Mouse (Mus musculus) MEL-GATA-1-ER (cell line): ENCODE results near the gene Gspt1.
"Not testable (repeated sequence)": the region's sequence is repeated elsewhere in the genome, so short reads cannot be mapped to it uniquely, and the experiment has no call there.

Experiments
- DNase-seq: peaks from one replicate; pipeline ENCODE4 v3.0.0-alpha.2; 2012; ENCODE audit warnings: low read depth; ENCODE audit errors: extremely low read depth

Gspt1 gene

DNA sequence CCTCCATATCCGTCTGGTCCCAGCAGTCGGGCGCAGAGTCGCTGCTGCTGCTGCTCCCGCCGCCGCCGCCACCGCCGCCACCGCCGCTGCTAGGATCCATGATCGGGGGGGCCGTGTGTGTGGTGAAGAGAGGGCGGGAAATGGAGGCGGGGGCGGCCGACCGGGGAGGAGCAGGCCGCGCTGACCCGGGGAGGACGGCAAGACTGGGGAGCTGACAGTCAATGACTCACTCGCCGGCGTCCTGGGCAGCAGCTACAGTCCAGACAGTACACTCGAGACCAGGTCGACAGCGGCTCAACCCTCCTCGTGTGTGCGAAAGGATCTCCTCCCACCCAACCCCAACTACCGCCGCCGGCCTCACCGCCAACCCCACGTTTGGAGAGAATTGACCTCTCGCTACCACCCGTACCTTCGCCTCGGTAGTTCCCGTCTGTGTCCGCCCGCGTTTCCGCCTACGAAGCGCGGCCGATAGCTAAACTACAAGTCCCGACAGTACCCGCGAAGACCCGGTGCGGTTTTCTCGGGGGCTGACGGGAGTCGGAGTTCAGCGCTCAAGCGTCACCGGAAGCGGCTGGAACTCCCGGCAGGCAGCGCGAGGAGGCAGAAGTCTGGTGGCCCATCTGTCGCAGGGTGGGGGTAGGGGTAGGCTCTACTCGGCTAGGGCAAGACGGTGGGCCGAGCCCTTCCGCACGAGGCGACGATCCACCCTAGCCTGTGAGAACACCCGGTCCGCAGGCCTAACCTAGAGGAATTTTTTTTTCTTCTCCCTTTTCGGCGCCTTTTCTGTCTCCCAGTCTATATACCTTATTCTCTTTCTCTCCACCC, at the start of gene Gspt1:
Gene Gspt1, minus strand, starts transcription at position 428 of the 825 bp plus-strand sequence.
- peak; percentile 93 for DNase-seq

DNA sequence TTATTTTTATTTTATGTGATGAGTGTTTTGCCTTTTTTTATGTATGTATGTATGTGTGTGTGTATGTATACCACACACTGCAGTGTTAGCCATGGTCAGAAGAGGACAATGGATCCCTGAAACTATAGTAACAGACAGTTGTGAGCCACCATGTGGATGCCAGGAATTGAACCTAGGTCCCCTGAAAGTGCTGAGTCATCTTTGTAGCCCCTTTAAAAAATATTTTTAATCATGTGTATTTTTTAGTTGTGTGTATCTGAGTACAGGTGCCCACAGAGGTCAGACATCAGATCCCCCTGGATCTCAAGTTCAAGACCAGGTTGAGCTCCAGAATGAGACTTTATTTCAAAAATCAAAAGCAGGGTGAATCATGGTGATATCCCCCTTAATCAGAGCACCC, 49.6 kb upstream of the Gspt1 start:
- DNase-seq: no peak

DNA sequence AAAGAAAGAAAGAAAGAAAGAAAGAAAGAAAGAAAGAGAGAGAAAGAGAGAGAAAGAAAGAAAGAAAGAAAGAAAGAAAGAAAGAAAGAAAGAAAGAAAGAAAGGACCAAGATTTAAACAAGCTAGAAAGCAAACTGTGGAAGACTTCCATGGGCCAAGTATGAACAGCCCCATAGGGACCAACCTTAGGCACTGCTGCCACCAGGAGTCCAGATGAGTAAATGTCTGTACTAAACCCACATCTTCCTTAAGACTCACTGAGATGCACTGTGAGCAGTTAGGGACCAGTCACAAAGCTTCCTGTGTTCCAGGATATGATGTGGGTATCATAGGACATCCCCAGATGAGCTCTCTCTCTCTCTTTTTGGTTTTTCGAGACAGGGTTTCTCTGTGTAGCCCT, 43.6 kb upstream of the Gspt1 start:
- DNase-seq: not testable (repeated sequence)

DNA sequence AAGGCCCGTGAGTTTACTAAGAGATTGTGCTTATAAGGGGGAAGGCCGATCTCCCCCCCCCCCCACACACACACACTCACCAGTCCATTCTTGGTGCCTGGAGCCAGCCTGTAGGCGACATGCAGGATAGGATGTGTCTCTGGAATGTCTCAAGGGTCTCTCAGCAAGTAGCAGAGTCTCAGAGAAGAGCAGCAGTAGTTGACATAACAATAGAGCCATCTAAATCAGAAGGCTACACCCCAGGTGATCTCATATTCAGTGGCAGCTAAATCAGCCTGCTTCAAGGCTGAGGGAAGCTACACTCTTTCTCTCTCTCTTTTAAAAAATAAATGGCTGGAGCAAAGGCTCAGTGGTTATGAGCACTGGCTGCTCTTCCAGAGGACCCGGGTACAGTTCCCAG, 41.5 kb upstream of the Gspt1 start:
- DNase-seq: not testable (repeated sequence)

DNA sequence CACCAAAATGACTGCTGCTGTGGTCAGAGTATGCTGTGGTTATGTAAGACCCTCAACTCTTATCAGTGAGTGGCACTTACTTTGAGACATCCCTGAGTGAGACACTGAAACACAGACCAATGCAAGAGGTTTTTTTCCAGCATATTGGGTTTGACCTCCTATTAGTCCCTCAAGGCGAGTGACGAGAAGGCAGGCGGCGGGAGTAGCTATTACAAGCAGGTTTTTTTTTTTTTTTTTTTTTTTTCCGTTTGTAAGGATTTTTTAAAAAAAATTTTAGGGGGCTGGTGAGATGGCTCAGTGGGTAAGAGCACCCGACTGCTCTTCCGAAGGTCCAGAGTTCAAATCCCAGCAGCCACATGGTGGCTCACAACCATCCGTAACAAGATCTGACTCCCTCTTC, 34.7 kb upstream of the Gspt1 start:
- not testable (repeated sequence) for DNase-seq

DNA sequence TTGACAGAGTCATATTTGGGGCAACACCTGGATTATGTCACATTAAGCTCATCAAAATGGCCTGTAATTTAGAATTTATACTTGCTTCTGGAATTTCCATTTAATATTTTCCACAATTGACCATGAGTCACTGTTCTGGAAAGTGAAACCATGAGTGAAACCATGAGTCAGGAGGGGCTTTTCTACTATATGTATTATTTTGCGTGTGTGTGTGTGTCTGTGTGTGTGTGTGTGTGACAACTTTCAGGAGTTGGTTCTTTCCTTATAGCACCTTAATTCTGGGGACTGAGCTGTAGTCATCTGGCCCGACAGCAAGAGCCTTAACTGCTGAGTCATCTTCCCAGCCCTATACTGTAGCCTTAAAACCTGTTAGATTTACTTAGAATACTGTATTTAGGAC, 31.8 kb upstream of the Gspt1 start:
- DNase-seq: no peak

DNA sequence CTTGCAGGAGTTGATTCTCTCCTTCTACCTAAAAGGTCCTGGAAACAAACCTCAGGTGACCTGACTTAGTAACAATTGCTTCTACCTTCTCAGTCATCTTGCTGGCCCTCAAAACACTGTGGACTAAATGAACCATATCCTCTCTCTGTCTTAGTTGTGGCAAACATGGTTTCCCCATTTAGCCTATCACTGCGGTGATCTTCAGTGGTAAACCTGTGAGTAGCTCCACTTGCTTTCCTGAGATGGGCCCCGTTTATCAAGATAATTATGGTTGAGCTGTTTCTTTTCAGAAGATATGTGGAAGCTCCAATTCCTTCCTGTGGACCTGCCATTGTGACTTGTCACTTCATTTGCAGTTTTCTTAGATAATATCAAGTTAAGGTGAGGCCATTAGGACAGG, 30.8 kb upstream of the Gspt1 start:
- DNase-seq: no peak

DNA sequence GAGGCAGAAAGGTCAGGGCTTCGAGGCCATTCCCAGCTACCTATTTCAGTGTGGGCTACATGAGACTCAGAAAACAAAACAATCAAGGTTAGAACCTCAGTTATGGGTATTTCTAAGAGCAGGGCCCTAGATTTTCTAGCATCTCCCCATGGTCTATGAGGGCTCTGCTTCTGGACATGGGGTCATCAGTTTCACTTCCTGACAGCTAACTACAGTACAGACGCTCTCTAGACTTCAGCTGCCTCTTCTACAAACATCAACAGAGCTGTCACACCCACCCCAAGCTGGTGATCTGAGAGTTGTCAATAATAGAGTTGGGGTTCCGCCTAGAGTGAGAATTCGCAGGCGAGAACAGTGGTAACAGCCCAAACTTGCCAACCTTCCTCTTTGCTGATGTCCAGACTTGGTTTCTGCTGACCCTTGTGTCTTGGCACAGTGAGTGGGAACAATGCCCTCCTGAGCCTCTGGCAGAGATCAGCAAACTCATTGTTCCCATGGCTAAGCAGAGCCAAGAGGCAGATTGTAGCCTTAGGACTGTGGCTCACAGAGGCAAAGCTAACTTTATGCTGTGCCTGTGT, 28.6 kb upstream of the Gspt1 start:
- DNase-seq: no peak

DNA sequence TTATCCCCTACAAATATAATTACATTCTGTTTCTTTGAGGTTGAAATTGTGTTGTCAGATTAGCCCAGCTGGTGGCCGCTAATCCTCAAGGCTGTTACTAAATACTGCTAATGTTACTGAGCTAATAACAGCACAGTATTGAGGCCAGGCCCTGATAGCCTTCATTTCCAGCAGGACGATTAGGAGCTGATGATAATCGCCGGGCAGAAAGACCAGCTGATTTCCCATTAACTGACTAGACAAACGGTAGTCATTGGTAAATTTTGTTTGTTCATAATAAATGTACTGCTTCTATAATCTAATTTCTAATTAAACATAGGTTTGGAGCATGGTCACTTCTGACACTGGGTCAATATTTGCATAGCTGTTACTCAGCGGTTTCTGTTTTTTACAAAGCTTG, 24.7 kb upstream of the Gspt1 start:
- DNase-seq: no peak

DNA sequence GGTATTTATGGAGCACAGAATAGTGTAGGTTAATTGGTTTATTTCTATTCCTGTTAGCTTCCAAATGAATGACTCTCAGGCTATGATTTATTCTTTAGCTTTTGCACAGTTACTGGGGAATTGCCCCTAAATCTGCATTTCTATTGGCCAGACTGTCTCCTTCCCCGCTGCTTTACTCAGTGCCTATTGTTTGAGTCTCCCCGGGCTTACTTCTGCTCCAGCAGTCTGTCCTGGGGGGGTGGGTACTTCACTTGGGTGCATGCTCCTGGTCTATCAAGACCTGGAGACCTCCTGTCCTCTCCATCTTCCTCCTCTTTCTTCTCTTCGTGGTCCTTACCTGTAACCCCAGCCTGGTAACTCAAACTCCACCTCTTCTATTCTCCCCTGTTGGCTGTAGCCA, 22.8 kb upstream of the Gspt1 start:
- DNase-seq: no peak

DNA sequence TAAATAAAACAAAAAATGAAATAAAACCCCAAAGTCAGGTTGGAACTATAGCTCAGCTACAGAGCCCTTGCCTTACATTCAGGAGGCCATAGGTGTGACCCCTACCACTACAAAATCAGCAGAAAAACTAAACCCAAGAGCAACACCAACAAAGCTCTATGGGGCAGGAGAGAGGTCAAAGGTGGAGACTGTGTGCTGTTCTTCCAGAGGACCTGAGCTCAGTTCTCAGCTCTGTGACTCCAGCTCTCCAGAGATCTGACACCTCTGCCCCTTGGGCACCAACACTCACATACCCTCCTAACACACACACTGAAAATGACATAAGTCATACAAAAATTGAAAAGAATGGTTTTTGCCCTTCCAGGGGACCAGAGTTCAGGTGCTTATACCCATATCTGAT, 16.9 kb upstream of the Gspt1 start:
- DNase-seq: no peak

DNA sequence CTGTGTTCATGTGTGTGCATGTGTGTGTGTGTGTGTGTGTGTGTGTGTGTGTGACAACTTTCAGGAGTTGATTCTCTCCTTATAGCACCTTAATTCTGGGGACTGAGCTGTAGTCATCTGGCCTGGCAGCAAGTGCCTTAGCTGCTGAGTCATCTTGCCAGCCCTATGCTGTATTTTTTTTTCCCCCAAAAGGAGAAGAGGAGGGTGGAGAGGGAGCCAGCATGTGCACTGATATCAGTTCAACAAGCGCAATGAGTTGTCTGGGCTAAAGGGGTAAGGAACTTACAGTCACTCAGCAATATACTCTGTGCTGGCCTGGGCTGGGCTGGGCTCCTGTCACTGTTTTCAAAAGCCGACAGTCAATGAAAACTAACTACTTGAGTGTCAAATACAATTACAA, 16.5 kb upstream of the Gspt1 start:
- peak; percentile 90 for DNase-seq

DNA sequence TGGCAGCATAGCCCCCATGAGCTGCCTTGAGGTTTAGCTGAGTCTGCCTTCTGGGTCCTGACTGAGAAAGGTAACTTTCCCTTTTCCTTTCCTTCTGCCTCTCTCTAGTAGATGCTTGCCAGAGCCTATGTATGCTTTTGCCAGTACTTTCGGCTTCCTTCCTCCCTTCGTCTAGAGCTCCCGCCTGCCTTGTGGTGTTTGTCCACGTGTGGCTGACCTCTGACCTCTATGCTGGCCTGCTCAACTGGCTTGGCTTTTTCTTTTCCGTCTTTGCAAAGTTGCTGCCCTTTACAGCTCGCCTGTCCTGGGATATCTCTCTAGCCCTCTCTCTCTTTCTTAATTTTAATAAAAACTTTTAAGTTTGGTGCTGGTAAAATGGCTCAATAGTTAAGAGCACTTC, 15.7 kb upstream of the Gspt1 start:
- DNase-seq: no peak

DNA sequence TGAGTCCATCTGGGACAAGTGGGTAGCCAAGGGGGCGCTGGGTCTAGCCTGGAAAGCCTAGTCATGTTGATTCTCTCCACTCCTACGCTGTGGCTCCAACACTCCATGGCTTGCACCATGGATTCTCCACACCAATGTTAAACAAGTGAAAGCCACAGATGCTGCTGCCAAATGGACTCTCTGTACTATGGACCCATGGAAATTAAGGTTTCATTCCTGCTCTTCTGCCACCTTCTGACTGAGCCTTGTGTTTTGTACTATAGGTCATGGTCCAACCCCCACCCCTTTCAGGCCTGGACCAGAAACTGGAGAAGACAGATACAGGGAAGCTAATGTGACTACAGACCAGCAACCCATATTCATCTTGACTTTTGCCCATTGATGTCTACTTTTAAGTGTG, 12.4 kb upstream of the Gspt1 start:
- DNase-seq: no peak

DNA sequence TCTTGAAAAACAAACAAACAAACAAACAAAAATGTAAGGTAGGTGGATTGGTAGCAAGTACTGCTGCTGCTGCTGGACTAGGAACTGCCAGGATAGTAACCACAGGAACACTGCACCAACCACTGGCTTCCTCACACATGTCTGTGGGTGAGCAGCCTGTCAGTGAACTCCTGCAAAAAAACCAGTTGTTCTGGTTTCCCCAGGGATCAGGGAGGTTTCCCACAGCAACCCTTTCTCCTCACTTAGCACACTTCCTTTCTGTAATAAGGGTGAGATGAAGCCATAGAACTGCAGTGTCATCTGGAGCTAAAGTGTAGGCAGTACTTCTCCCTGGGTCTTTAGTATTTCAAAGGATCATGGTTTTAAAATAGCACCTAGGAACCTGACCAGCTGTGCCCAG, 9.1 kb upstream of the Gspt1 start:
- DNase-seq: no peak

DNA sequence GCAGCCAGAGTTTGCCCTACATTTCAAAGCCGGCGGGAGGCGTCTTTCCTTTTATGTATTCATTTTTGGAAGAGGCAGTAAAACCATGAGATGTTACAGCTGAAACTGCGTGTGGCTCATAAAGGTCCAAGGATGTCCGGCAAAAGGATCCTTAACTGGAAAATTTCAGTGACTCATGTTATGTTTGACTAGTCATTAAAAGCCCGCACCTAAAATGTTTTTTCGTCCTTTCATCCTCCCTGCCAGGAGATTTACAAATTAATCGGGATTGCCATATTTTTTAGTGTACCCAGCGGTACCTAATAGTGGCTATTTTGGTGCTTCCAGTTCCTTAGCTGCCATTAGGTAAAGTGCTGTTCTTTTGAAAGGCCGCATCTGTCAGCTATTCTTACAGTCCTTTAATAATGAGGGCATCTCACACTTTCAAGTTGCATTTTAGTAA, 619 bp upstream of the Gspt1 start:
- DNase-seq: no peak

DNA sequence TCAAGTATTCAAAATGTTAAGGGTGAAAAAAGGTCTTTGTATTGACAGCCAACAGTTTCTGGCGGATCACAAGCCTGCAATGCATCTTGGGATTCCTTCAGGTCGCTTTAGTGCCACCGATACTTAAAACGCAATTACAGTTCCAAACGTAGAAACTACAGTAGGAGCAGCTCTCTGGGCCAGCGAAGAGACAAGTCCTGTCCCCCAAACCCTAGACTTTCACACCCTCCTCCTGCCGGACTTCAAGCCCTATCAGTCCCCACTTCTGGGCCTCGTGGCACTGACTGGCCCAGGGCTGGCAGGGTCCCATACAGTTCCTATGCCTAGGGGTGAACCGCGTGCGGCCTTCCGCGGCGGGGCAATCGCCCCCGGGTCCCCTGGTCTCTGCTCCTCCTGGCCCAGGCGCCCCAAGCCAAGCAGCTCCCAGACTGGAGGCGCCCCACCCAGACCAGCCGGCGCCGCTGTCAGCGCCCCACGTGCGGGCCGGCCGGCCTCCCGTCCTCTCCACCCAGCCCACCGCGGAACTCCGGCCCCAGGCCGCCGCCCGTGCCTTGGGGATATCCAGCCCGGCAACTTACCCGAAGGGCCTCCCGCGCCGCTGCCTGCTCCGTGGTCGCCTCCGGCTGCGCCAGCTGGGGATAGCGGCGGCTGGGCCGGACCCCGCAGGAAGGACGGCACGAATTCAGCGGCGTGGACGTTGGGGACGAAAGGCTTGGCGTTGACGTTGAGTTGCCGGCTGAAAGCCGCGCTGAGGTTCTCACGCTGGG, 877 bp downstream of the Gspt1 start:
- DNase-seq: peak; percentile 35

DNA sequence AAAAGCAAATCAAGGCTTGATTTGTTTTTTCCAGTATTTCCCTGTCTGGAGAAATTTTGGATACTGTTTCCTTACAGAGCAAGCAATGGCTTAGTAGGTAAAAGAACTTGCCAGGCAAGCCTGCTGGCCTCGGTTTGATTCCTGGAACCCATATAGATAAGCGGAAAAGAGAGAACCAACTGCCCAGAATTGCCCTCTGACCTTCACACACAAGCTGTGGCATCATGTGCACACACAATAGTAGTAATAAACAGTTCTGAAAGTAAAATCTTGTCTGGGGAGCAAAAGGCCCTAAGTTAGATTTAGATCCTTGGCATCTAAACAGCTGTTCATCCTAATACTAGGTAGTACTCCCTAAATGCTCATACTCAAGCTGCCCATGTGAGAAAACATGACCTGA, 6.3 kb downstream of the Gspt1 start:
- DNase-seq: no peak

DNA sequence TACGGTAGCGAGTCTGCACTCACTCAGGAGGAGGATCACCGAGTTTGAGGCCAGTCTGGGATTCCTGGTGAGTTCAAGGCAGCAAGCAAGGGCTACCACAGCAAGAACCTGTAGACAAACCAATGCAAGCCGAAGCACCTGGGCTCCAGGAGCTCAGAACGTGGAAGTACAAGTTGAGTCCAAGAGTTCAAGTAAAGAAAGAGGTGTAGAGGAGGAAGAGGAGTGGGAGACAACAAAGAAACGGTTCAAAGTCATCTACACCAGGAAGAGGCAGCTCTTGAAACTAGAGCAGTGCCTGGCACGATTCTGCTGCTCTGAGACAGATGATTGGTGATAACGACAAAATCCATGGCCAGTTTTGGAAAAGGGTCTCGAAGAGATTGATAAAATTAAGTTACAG, 8.4 kb downstream of the Gspt1 start:
- no peak for DNase-seq

DNA sequence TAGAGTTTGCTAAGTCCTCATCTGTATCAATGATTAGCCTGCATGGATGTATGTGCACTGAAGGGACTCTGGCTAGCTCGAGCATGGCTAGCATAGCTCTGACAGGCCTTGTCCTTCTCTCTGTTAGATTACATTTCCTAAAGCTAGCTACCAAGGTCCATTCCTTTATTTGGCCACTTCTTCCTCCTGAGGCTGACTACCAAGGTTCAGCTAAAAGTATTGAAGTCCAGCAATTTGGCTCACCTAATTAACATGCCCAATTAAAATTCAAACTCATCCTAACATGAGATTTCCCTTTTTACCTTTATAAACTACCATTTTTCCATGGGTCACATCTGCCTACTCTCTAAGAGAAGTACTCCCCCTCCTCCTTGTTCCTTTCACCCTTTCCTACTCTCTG, 11.7 kb downstream of the Gspt1 start:
- DNase-seq: no peak

DNA sequence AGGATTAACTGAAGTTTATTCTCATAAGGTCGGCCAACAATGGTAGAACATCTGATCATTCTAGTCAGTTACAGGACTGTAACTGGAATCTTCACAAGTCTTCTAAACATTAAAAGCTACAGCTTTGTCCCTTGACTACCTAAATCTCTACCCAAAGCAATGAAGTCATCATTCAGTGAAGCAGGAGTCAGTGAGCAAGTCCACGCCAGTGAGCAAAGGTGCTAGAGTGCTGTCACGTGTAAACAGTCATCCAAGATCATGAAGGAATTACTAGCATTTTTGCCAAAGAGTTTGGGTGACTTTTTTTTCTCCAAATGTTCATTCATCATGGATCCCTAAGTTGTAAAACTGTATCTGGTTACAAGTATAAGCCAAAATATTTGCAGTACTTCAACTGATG, 36.3 kb downstream of the Gspt1 start:
- DNase-seq: no peak

DNA sequence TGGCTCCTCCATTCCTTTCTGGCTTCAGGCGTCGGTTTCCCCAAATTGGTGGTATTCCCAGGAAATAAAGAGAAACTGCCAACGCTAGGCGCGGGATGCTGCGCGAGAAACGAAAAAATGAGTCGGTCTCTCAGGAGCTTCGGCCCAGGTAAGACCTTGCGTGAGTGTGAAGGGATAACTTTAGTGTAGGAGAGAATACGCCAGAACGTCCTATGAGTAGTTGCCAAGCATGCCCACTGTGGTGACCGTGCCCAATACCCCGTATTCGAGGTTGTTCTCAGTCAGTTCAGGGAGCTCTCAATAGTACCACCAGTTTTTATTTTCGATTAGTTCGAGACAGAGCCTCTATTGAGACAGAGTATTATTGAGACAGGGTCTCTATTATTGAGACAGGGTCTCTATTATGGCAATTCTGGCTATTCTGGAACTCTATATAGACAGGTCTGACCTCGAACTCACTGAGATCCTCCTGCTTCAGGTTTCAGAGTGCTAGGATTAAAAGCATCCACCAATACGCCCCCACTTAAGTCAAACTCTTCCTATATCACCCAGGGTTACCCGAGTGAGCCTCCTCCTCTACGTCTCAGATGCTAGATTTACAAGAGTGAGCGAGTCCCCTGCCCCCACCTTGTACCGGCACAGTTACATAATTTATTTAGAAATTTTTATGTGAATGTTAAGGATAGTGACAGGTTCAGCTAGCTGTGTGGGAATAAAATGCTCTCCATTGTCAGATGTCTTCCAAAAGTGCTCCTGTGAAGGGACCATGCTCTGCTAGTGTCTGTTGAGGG, 50.3 kb downstream of the Gspt1 start:
- peak; percentile 17 for DNase-seq
